Mouse (Mus musculus): ENCODE results near the gene Birc3. TPM values are rescaled to one million over a fixed set of nuclear protein-coding genes. Genes with fewer than 3 reads are reported as not detected.
"Not testable (repeated sequence)": the region's sequence is repeated elsewhere in the genome, so short reads cannot be mapped to it uniquely, and the experiment has no call there.

Gene Birc3
- total RNA-seq, 2 experiments from 2014 or later = 19.7 to 30.9 TPM

DNA sequence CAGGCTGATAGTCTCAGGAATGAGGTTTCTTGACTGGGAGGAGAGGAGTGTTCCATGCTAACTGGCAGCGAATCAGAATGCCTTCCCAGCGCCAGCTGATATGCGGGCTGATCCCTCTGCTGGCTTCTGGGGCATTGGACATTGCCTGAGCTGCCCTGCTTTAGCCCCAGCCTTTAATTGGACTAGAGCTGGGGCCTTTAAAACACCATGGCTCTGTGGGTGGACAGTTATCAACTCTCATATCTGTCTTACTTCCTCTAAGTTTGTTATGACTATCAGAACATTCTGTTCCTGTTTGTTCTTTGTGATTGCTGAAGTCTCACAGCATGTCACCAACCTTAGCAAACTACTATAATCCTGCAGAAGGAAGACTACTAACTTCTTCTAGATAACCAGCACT, 5.0 kb downstream of the Birc3 start:
- DNase-seq = no peak

- DNase-seq = not testable (repeated sequence)
These were observed 6.0 kb downstream of the Birc3 start for GRCm38 (mm10) chr9:7866981-7867380.

DNA sequence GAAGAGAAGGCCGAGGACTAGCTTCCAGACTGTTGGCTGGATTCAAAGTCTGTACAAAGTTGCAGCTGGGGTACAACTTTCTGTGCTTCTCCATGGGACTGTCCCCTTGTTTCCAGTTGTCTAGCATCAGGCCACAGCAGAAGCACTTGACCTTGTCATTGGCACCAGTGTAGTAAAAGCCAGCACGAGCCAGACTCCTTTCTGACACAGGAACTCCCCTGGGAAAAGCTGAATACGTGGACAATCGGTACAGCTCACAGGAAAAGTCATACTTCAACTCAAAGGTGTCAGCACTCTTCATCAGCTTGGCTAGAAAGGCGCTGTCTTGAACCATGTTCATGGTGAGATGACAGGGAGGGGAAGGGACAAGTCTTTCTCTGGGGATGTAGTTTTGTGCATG, 12.0 kb downstream of the Birc3 start:
- DNase-seq = no peak

DNA sequence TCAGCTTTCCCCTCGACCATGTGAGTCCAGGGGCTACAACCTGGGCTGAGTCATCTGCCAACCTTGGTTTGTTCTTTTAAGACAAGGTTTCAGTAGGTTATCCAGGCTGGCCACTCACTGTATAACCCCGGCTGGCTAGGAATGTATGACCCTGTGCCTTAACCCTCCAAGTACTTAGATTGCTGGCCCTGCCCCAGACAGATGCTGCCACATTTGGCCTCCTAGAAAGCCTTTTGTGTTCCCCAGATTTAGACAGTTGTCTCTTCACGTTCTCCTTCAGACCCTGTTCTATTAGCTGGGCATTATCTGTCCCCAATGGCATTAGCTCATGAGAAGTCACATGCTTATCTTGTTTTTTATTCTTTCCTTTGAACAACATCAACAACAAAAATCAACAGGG, 17.1 kb downstream of the Birc3 start:
- no peak for DNase-seq

DNA sequence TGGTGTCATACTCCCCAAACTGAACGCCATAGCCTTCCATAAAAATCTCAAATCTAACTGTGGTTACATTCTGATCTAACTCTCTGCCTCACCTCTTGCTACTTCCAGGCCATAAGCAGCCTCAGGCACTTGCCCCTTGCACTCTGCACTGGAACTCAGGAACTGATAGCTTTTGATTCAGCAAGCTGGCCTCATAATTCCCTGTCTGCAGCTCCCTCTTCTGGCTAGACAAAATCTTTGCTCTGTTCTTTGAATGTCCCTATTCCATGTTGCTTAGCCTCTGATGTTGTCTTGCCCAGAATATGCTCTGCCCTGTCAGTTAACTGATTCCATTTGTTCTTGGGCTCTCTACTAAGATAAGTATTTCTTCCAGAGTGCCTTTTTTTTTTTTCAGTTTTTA, 17.6 kb downstream of the Birc3 start:
- peak in 1 of 2 experiments; percentile 68 for DNase-seq

DNA sequence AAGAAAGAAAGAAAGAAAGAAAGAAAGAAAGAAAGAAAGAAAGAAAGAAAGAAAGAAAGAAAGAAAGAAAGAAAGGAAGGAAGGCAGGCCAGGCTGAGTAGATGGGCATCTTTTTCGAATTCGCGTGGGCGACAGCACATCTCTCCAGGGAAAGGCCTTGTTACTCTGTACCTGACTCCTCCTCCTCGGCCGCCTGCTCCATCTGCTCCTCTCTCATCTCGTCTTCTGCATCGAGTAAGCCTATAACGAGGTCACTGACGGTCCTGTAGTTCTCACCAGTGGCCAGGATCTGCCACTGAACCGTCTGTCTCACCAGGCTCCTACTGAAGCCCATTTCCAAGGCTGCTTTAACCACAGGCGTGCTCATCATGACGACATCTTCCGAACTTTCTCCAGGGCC, 18.8 kb downstream of the Birc3 start:
- not testable (repeated sequence) for DNase-seq

GRCm38 (mm10) chr9:7852346-7853230, 20.4 kb downstream of the Birc3 start:
- DNase-seq = no peak

GRCm38 (mm10) chr9:7851841-7852240, 21.1 kb downstream of the Birc3 start:
- no peak for DNase-seq

DNA sequence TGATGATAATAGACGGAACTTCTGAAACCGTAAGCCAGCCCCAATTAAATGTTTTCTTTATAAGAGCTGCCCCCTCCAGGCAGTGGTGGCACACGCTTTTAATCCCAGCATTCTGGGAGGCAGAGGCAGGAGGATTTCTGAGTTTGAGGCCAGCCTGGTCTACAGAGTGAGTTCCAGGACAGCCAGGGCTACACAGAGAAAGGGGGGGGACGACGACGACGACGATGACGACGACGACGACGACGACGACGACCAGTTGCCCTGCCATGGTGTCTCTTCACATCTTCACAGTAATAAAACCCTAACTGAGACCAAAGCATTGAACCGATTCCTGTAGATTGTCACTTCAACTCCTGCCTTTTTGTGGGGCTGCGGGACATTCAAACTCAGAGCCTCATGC, 24.8 kb downstream of the Birc3 start:
- no peak for DNase-seq

- no peak for DNase-seq
These were observed 26.3 kb downstream of the Birc3 start for GRCm38 (mm10) chr9:7846667-7847199.

GRCm38 (mm10) chr9:7845216-7845895, 27.6 kb downstream of the Birc3 start:
- no peak for DNase-seq

DNA sequence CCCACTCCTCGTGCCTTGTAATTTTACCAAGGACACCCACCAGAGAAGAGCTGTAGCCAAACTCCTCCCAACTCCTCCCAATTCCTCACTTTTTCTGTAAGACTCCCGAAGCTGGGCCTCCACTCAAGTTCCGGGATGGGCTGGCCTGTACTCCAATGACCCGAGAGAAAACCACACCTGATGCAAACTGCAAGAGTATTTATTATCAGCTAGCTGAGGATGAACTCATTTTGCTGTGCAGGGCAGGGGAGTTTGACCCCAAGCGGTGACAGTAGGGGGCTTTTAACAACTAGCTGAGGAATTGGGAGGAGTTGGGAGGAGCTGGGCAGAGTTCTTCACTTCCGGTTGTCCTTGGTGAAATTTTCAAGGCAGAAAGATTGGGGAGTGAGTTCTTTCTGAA, 31.8 kb downstream of the Birc3 start:
- DNase-seq = peak; percentile 61 to 62

- DNase-seq = peak in 1 of 2 experiments; percentile 48
These were observed 35.1 kb downstream of the Birc3 start for GRCm38 (mm10) chr9:7837806-7838440.

- peak; percentile 97 for DNase-seq
These were observed 35.8 kb downstream of the Birc3 start, which contains the start of gene Birc2 for GRCm38 (mm10) chr9:7836905-7837805. TSS of gene Birc2 (minus strand) at chr9:7837064.

DNA sequence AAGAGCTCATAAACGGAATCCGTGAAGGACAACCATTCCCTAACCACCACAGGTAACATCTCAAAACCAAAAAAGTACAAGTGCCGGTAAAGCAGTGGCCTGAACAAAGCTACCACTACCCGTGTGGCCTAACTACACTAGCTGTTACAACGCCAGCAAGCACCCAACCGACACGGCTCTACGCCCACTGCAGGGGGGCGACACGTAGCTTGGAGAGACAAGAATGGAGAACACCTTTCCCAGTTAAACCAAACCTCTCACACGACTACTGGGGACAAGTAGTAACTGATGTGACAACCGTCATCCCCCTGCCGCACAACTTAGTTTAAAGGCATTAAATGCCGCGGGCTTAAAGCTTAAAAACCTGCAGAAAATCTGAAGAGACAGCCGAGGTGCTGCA, 36.7 kb downstream of the Birc3 start:
- DNase-seq = peak; percentile 40 to 57

DNA sequence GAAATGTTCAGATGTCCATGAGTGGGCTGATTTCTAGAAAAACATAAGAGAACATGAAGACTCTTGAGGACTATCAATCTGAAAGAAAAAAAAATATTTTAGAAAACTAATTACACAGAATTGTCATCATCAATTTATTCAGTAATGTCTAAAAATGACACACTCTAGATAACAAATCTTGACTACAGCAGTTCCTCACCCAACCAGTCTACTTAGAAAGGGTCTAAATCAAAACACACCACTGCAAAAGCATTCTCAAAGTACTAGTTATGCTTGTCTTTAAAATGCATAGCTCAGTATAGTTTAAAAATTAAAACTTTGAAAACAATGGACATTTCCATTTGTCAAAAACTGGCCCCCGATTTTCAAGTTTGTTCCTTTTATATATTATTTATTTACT, 37.7 kb downstream of the Birc3 start:
- DNase-seq = no peak

DNA sequence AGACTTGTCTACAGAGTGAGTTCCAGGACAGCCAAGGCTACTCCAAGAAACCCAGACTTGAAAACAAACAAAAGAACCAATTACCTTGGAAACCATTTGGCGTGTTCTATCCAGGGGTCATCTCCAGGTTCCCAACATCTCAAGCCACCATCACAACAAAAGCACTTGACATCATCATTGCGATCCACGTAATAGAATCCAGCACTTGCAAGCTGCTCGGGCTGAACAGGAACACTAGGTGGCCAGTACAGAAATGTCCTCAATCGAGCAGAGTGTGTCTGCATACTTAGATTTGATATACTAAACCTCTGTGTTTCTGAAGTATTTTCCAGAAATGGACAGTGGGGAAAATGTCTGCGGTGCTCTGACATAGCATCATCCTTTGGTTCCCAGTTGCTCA, 39.6 kb downstream of the Birc3 start:
- DNase-seq = no peak

- no peak for DNase-seq
These were observed 43.2 kb downstream of the Birc3 start for GRCm38 (mm10) chr9:7829531-7830528.

DNA sequence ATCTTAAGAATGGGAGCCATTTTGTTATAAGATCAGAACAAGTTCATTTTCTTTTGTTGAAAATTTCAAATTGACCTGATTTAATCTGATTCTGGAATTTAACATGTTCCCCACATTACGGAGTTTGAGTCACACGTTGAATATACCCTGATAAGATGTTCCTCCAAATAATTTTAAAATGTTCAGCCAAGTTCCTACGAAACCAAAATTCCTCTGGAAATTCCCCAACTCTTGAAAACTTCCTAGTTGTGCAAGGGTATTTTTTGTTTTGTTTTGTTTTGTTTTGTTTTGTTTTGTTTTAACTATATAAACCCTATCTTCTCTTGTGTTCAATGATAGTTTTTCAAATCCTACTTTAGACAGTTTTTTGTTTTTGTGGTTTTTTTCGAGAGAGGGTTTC, 44.3 kb downstream of the Birc3 start:
- no peak for DNase-seq

GRCm38 (mm10) chr9:7824916-7825315, 48.1 kb downstream of the Birc3 start:
- DNase-seq = peak in 1 of 2 experiments; percentile 29
